Mouse (Mus musculus): ENCODE measurements at regions not wholly inside any gene's neighbourhood (a gene's known extent, or its start where the extent isn't known, plus 50 kb on each side); places are given as distances from the start of the nearest gene placed in this dataset.

DNA sequence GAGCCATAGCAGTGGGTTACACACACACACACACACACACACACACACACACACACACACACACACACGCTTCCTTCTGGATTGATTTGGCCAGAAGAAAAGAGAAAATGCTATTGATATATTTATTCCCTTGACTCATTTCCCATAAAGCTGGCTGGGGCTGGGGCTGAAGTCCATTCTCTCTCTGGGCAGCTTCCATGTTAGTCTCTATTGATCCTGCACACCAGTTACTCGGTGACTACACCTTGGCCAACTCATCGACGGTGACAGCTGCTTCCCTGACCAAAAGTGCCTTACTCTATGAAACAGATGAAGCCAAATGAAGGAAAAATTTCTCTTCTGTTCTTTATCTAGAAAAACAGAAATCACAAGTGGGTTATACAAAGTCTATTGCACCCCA is 82.1 kb downstream of the Snx18 start:
- DNase-seq (ENCODE audit: extremely low spot score in 1 of 2, low spot score in 2 of 2) = no peak
- intact Hi-C loops (cut with DNase I) = no loop called here

- no peak for DNase-seq (ENCODE audit: extremely low spot score in 1 of 2, low spot score in 2 of 2)
- intact Hi-C loops (cut with DNase I) = no loop called here
Measured at GRCm38 (mm10) chr13:113534664-113535455, 83.5 kb downstream of the Snx18 start.

- intact Hi-C loops (cut with DNase I) = no loop called here
- no peak for DNase-seq (ENCODE audit: extremely low spot score in 1 of 2, low spot score in 2 of 2)
Measured at GRCm38 (mm10) chr13:113533884-113534445, 84.4 kb downstream of the Snx18 start.

GRCm38 (mm10) chr13:113526997-113527396 is 91.4 kb downstream of the Snx18 start:
- DNase-seq (ENCODE audit: extremely low spot score in 1 of 2, low spot score in 2 of 2) = no peak
- intact Hi-C loops (cut with DNase I) = no loop called here

DNA sequence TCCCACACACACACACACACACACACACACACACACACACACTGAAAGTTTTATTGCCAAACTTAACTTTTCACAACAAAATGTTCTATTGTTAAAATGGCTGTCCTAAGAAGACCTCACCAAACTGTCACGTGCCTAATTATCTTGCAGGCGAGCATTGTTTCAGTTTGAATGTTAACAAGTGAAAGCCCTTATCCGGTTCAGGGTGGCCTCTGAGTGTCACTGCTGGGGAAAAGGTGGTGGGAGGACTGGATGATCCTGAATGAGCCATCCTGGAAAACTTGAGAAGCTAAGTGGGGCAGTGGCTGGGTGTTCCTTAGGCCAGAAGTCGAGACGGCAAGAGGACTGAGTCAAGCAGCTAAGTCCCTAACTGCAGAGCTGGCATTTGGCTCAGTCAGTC is 94.9 kb downstream of the Snx18 start:
- intact Hi-C loops (cut with DNase I) = no loop called here
- no peak for DNase-seq (ENCODE audit: extremely low spot score in 1 of 2, low spot score in 2 of 2)

DNA sequence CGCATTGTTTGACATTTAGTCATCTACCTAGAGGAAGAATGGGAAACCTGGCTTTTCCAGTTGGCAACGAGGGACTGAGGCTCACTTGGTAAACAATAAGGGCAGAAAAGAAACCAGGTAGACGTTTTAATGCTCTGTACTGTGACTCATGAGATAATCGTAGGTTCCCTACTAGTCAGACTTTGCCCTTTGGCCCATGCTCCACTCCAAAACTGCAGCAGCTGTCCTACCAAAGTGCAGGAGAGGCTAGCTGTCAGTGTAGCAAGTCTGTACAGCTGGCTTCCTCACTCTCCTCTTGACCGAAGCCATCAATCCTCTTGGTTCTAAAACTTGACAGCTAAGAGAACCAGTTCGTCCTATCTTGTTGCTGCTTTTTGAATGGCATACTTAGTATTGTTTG is 100.2 kb downstream of the Snx18 start:
- intact Hi-C loops (cut with DNase I) = loop anchor here (10.0 kb wide), 1 partner anchor 97 kb away; the partner anchor contains the start of gene Snx18
- DNase-seq (ENCODE audit: extremely low spot score in 1 of 2, low spot score in 2 of 2) = no peak

DNA sequence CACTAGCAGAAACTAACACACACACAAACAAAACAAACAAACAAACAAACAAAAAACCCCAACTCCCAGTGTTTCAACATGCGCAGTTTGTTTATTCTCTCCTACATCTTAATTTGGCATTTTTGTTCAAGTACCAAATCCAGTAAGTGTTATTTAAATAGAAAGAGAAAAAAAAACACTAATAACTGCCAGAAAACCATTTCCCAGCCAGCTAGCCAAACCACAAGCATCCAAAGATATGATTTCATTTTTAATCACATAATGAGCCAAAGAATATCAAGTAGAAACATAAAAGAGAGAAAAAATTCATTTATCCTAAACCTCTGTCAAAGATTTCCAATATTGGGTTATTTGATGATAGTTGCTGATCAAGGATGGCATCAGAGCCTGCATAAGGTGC is 102.3 kb downstream of the Snx18 start:
- DNase-seq (ENCODE audit: extremely low spot score in 1 of 2, low spot score in 2 of 2) = no peak
- intact Hi-C loops (cut with DNase I) = loop anchor here (10.0 kb wide), 1 partner anchor 99 kb away; the partner anchor contains the start of gene Snx18

DNA sequence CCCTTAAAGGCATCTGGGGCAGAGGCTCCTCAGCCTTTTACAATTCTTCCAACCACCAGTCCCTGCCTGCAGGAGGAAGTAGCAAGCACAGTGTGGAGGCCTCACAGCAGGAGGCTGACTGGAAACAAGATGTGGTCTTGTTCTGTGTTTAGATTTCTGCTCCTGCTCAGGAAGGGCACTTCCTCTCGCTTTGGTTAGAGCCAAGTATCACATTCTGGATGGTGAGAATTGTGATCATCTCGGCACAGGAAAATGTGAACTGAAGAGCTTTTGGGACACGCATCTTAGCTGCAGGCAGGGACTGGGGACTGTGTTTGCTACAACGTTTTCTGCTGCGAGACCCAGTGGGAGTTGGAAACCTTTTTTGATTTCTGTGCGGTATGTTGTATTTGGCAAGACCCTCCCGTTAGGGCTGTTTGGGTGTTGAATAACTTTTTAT is 103.2 kb downstream of the Snx18 start:
- DNase-seq (ENCODE audit: extremely low spot score in 1 of 2, low spot score in 2 of 2) = peak; percentile 44 to 89
- intact Hi-C loops (cut with DNase I) = loop anchor here (10.0 kb wide), 1 partner anchor 100 kb away; the partner anchor contains the start of gene Snx18

GRCm38 (mm10) chr13:113509403-113510185 is 108.8 kb downstream of the Snx18 start:
- intact Hi-C loops (cut with DNase I) = loop anchor here (10.0 kb wide), 1 partner anchor 105 kb away; the partner anchor contains the start of gene Snx18
- DNase-seq (ENCODE audit: extremely low spot score in 1 of 2, low spot score in 2 of 2) = peak; percentile 49 to 91

DNA sequence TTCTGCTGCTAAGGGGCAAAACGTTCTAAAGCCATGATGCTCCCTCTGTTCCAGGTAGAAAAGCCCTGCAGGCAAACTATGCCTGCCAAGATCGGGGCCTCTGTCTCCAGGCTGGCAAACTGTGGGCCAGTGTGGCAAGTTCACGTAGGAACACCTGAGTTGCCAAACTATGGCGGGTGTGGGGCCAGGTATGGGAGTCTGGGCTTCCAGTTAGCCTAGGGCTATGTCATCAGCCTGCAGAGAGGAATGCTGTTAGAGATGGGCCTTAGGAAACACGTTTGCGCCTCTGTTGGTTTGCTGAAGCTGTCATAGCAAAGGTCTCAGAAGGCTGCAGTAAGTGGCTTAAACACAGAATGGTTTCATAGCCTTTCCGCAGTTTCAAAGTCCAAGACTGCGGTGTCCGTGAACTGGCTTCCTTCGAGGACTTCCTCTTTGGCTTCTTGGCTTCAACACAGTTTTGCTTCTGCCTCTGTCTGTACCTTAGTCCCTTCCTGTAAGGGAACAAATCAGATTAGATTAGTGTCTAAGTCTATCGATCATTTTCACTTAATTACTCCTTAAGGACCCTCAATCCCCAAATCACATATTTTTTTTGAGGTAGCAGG is 110.1 kb downstream of the Snx18 start:
- DNase-seq (ENCODE audit: extremely low spot score in 1 of 2, low spot score in 2 of 2) = no peak
- intact Hi-C loops (cut with DNase I) = no loop called here

- intact Hi-C loops (cut with DNase I) = no loop called here
- no peak for DNase-seq (ENCODE audit: extremely low spot score in 1 of 2, low spot score in 2 of 2)
Measured at GRCm38 (mm10) chr13:113502528-113502927, 115.8 kb downstream of the Snx18 start.

GRCm38 (mm10) chr13:113502059-113502458 is 116.3 kb downstream of the Snx18 start:
- no peak for DNase-seq (ENCODE audit: extremely low spot score in 1 of 2, low spot score in 2 of 2)
- intact Hi-C loops (cut with DNase I) = no loop called here

DNA sequence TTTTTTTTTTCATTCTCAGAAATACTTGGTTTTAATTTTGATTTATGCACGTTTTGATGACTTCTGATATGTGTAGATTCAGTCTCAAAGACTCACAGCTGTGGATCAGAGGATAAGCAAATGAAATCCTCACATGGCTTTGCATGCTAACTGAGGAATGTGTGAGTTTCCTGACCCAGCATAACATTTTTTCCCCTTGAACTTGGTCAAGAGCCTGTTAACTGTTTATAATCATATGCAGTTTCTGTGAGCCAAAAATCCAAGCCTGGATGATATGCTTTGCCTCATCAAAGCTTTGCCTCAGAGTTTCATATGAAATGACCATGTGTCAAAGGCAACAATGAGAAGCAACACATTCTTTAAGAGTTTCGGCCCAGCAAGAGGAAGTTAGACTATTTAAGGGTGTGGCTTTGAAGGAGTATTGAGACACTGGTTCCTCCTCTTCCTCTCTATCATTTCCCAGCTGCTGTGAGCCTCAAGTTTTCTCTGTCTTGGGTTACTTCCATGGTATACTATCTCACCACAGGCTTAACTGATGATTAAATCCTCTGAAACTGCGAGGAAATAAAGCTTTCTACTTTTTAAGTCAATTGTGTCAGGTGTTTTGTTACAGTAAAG is 117.9 kb downstream of the Snx18 start:
- no peak for DNase-seq (ENCODE audit: extremely low spot score in 1 of 2, low spot score in 2 of 2)
- intact Hi-C loops (cut with DNase I) = no loop called here

DNA sequence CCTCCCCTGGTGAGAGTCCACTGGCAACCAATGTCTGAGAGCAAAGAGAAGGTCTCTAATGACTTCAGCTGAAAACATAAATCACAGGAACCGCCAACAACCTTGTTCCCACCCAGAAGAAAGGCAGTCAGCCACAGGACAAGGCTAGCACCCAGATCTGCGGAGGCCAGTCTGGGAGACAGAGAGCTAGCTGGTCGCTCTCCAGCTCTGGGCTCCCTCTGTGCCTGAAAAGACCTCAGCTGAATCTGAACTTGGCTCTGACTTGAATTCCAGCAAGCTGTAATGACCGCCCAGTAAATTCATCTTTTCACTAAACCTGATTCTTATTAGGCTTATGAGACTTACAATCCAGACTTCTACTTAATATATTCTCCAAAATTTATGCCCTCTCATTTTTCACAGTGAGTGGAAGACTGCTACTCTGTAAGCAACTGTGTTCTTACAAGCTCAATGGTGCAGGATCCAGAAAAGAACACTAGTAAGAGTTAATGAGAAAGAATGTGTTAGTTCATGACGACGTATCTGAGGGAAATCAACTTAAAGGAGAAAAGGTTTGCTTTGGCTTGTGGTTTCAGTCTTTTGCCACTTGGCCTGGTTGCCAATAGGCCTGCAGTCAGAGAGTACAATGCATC is 119.2 kb downstream of the Snx18 start:
- intact Hi-C loops (cut with DNase I) = no loop called here
- no peak for DNase-seq (ENCODE audit: extremely low spot score in 1 of 2, low spot score in 2 of 2)

- intact Hi-C loops (cut with DNase I) = no loop called here
- no peak for DNase-seq (ENCODE audit: extremely low spot score in 1 of 2, low spot score in 2 of 2)
Measured at GRCm38 (mm10) chr13:113495595-113496285, 122.6 kb downstream of the Snx18 start.

DNA sequence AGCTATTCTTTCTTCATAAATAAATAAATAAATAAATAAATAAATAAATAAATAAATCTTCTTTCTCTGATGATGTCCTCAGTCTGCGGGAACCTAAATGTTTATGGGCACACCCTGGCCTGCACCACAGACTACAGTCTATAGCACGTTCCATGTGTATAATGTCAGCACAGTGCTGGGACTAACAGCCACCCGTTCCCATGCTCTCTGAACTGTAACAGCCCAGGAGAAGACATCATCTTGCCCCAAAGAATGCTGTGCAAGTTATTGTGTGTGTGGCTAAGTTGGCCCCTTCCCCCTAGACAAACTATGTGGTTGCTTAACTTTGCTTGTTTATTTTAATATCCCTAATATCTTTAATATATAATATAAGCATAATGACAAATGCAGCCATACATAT is 123.2 kb downstream of the Snx18 start:
- DNase-seq (ENCODE audit: extremely low spot score in 1 of 2, low spot score in 2 of 2) = no peak
- intact Hi-C loops (cut with DNase I) = no loop called here

DNA sequence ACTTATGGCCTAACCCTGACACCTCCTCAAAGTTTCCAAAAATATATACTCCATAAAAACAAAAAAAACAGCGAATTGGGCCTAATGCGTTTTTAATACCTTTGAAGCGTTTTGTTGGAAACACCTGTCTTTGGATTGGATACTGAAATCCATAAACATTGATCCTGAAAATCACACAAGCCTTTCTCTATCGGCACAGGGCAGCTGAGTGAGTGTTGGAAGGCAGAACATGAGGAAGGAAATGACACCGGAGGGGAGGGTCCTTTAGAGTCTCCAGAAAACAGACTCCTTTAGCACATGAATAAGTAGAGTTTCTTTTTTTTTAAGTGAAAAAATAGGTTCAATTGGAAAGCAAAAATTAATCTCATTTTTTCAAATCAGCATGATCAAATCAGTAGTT is 123.7 kb downstream of the Snx18 start:
- DNase-seq (ENCODE audit: extremely low spot score in 1 of 2, low spot score in 2 of 2) = no peak
- intact Hi-C loops (cut with DNase I) = no loop called here

Measured in left cerebral cortex, postnatal 10 days (tissue).